Mouse (Mus musculus) bone marrow macrophage, adult 2 months (primary cell): ENCODE data around the gene Vmn2r83.

Experiments
- CTCF ChIP-seq: IDR thresholded peaks from 2 replicates; pipeline ENCODE4 v1.5.1; 2012; ENCODE audit warnings: low read depth, mild to moderate bottlenecking, low read length, moderate library complexity
- POLR2A ChIP-seq: IDR thresholded peaks from 2 replicates; pipeline ENCODE4 v1.6.1; 2012; ENCODE audit warnings: mild to moderate bottlenecking, low read depth, low read length, borderline replicate concordance

GRCm38 (mm10) chr10:79524433-79524832, 55.9 kb downstream of the Vmn2r83 start:
- TF ChIP-seq CTCF: no peak
- no peak for TF ChIP-seq POLR2A
